Mouse (Mus musculus): ENCODE results near the gene Kif24. TPM values are rescaled to one million over a fixed set of nuclear protein-coding genes. Genes with fewer than 3 reads are reported as not detected.

The Kif24 gene
- 2.0 and 2.4 TPM in 2 replicates for total RNA-seq (2021)
- long read RNA-seq, experiment 1, partial matches to known transcripts = 2 of 2 reads
- long read RNA-seq, experiment 1, other reads (novel, unspliced or antisense) = 0 of 2 reads
- long read RNA-seq, experiment 2, partial matches to known transcripts = 1 of 2 reads
- long read RNA-seq, experiment 2, other reads (novel, unspliced or antisense) = 1 of 2 reads

- DNase-seq = peak; percentile 98
Measured at GRCm38 (mm10) chr4:41464345-41465286, at the start of gene Kif24, which contains the start of gene Nudt2. Gene Kif24, minus strand, starts transcription at chr4:41464887. Gene Nudt2, plus strand, starts transcription at chr4:41465151.

- DNase-seq = no peak
Measured at GRCm38 (mm10) chr4:41513714-41514113, 49.0 kb upstream of the Kif24 start.

DNA sequence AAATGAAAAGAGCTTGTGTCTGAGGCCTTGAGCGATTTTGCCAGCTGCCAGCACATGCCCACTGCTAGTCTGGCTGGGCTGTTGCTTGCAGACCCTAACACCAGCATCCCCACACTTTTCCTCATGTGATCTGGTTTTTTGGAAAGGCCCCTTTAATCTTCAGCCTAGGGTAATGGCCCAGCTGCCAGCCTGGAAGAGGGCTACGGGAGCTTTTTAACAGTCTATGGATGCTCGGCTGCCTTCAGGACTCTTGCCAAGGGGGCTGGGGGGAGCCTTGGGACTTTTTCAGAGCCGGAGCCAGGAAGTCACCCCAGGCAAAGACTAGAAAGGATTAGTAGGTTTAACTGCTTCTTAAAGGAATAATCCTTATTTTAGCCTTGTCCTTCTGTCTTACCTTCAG lies 48.6 kb upstream of the Kif24 start:
- no peak for DNase-seq

- no peak for DNase-seq
Measured at GRCm38 (mm10) chr4:41507998-41508397, 43.3 kb upstream of the Kif24 start.

DNA sequence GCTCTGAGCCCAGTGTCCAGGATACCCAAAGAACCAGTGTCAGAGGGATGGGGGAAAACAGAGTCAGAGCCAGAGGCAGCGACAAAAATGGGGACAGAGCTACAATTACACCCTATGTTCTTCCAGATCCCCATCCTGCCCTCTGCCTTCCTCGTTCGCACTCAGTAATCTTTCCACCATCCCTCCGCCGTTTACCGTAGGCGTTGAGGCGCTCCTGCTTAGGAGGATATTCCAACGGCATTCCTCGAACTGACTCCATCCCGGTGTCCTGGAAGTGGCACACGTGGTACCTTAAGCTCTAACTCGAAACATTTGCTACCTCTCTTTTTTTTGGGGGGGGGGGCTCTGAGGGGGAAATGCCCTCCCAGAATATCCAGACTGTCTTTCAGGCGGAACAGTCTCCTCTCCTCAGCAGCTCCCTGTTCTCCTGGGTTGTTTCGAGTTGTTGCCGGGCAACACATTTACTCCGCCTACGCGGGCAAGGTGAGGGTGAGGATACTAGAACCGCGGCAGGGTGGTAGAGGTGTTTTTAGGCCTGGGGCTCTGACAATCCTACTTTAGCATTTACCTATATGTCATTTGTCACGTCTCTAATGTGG lies 42.7 kb upstream of the Kif24 start:
- peak; percentile 41 for DNase-seq

DNA sequence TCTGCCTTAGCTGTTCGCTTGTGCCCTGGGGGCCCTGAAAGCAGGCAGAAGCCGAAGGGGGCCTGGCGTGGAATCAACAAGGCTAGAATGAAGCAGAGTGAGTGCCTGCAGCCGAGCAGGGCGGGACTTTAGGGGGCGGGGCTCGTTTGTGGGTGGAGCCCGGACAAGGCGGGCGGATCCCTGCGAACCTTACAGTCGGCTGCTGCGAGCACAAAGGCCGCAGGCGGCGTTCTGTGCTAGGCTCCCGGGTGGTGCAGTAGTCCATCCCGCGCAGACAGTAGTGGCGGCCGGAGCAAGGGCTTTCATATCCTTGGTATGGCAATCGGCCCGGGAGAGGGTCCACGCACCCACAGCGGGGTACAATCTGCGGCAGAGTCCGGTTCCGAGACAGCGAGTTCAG lies 42.2 kb upstream of the Kif24 start:
- peak; percentile 94 for DNase-seq

- DNase-seq = peak; percentile 88
Measured at GRCm38 (mm10) chr4:41506156-41506555, 41.5 kb upstream of the Kif24 start.

GRCm38 (mm10) chr4:41505131-41505551 lies 40.5 kb upstream of the Kif24 start:
- DNase-seq = peak; percentile 62

DNA sequence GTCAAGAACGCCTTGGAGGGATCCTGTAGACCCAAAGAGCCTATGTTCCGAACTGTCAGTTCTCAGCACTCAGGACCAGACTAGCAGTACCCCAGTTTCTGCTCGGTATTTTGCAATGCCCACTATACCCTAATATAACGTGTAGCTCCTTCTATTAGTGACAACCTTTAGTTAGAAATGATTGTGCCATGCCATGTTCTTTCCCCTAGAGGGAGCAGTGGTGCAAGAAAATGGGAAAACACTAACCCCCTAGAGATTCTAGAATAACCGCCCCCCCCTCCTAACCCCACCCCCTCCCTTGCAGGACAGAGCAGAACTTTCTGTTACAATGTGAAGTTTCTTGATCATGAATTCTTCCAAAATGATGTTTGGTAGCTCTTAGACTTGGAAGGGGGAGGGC lies 39.6 kb upstream of the Kif24 start:
- no peak for DNase-seq

GRCm38 (mm10) chr4:41502986-41503412 lies 38.3 kb upstream of the Kif24 start, which contains the start of gene AI464131:
Gene AI464131, minus strand, starts transcription at chr4:41503076.
- peak; percentile 100 for DNase-seq

DNA sequence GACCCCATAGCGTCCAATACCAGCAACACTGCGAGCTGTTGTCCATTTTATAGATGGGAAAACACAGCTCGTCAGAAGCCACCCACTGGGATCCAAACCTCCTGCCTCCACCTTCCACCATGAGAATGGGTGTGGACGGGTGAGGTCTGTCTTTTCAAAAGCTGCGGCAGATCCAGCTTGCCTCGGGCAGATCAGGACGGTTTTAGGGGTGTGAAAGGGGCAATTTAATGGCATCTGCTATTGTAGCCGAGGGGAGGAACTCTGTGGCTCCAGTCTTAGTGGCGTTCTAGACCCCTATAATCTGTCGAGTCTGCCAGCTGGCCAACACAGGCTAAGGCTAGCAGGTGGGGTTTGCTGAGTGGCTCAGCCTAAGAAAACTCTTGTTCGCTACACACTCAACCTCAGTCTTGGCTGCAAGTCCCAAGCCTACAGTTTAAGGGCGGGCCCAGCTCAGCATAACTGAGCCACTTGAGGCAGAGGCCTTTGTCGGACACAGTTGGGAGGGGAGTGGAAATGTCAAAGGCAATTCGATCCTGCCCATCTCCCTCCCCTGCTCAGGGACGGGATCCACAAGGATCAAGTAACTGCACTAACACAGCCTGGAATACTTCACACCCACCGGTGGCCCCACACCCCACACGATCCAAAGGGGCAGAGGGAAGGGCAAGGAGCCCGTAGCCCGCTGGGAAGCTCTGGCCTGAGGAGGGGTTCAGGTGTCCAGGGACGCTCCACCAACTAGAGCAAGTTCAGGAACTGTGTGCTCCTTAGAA lies 37.7 kb upstream of the Kif24 start:
- peak; percentile 34 for DNase-seq

DNA sequence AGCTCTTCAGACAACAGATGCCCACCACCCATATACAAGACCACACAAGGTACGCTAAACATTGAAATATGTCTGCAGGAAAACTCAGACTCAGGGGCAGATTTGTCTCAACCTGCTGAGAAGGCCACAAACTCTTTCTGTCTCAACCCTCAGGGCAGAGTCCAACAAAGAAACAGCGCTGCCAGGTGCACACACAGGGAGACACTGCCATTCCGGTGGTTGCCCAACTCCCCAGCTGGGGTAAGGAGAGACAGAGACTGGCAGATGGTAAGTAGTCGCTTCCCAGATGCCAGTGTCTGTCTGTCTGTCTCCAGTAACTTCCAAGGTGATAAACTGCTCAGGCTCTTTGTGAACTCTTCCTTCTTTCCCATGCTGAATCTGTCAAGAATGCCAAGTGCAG lies 36.1 kb upstream of the Kif24 start:
- DNase-seq = no peak

DNA sequence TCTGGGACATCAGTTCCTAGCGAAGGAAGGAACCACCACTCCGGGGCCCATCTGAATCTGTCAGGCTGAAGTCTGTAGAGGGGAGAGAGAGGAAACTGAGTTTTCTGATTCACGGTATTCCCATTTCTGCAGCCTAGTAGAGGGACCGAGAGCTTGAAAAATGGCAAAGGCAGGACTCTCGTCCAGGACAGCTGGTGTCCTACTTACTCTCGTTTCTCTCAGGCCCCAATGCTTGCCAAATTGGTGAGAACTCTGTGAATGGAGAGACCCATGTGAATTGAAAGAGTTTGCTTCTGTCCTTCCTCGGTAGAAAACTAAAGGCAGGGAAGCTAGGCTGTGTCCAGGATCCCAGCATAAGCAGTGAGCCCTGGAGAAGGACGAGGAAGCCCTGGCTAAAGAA lies 34.9 kb upstream of the Kif24 start:
- DNase-seq = no peak

- DNase-seq = peak; percentile 36
Measured at GRCm38 (mm10) chr4:41498921-41499391, 34.3 kb upstream of the Kif24 start.

GRCm38 (mm10) chr4:41497995-41498845 lies 33.5 kb upstream of the Kif24 start:
- no peak for DNase-seq

- DNase-seq = peak; percentile 50
Measured at GRCm38 (mm10) chr4:41497579-41497978, 32.9 kb upstream of the Kif24 start.

- DNase-seq = no peak
Measured at GRCm38 (mm10) chr4:41497046-41497445, 32.4 kb upstream of the Kif24 start.

DNA sequence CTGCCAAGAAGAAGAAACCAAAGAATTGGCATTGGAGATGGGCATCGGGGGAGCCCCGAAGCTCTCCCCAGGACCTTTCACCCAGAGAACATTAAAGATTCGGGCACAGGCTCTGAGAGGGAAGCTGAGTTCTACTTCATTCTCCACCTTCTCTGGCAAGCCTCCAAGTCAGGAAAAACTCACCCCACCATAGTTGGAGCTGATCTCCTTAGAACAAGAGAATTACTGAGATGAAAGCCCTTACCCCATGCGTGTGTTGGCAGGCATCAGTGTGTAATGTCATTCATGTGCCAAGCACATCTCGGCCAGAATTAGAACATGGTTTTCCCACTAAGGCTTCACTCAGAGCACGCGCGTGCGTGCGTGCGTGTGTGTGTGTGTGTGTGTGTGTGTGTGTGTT lies 31.2 kb upstream of the Kif24 start:
- no peak for DNase-seq

GRCm38 (mm10) chr4:41495076-41495475 lies 30.4 kb upstream of the Kif24 start:
- DNase-seq = no peak

DNA sequence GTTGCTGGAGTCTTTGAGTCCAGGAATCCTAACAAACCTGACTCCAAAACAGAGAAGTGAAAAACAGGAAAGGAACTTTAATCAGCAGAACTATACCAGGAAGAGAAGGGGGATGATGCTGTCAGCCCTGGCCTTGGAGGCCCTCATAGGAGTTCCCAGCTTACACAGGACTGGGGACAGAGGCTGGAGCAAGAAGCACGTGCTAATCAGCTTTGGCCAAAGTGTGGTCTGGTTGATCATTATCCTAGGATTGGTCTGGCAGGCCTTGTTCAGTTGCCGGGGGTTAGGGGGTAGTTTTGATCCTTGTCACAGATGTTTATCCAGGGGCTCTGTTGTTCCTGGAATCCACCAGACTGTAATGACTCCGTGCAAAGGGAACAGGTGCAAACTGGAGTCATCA lies 29.7 kb upstream of the Kif24 start:
- DNase-seq = no peak

Data from adrenal gland, postnatal 14 days (tissue).